Mouse (Mus musculus) megakaryocyte, embryonic 14.5 days (primary cell): Measurements from ENCODE around the gene Kansl1l.

Source experiments
- FLI1 ChIP-seq: IDR thresholded peaks from 2 replicates; pipeline ENCODE4 v1.6.1; 2012; ENCODE audit warnings: low read length, inconsistent platforms, mixed read lengths
- GATA1 ChIP-seq: IDR thresholded peaks from 3 replicates; pipeline ENCODE4 v1.6.1; 2012; ENCODE audit warnings: mixed read lengths, low read length, inconsistent platforms, borderline replicate concordance

GRCm38 (mm10) chr1:66700693-66701575, 116.4 kb downstream of the Kansl1l start, which contains the start of gene Rpe:
- TF ChIP-seq GATA1 (no peak), FLI1 (no peak)
